Mouse (Mus musculus): ENCODE data around the gene Stx8. TPM values are rescaled to one million over a fixed set of nuclear protein-coding genes. Genes with fewer than 3 reads are reported as not detected.

Stx8 gene
- total and polyA plus RNA-seq, 2 experiments from 2014 or later = 10.8 to 65.8 TPM

DNA sequence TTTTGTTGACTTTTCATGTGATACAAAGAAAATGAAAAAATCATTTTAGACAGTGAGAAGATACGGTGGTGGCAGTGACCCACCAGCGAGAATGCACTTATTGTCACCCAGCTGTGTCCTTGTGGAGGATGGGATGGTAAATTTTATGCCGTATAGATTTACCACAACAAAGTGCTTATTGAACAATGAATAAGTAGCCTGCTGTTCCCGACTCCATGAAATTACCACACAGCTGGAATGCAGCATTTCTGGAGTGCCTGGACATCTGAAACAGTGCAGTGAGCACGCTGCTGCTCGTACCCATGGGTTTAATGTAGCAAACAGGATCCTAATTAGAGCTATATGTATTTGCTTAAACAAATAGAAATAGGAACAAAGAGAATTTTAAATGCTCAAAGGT is 155.7 kb downstream of the Stx8 start:
- H3K4me1 ChIP-seq (ENCODE audit: insufficient read depth, low read length) = peaks cover 3% of the 10 kb centered on the region; the same call in 1 of the 2 replicates
- no peak overlapping the region for H3K4me3 ChIP-seq (ENCODE audit: low read length)
- H3K9ac ChIP-seq (replicated peaks; ENCODE audit: low read length) = no peak overlapping the region
- no peak overlapping the region for H3K4me2 ChIP-seq (ENCODE audit: low read depth, low read length)
- H3K36me3 ChIP-seq (ENCODE audit: insufficient read depth, low read length) = no peaks in the 10 kb centered on the region
- ATAC-seq (no peak), DNase-seq (ENCODE audit: low spot score) (no peak)
- no peaks in the 10 kb centered on the region for H3K9me3 ChIP-seq (ENCODE audit: low read length)
- TF ChIP-seq CTCF (IDR thresholded peaks at IDR 0.05; ENCODE audit: low read depth) = no peak
- 28% methylated on average over 6 of the region's 6 CpGs for WGBS
- no peak overlapping the region for H3K27ac ChIP-seq
- no peaks in the 10 kb centered on the region for H3K27me3 ChIP-seq (ENCODE audit: insufficient read depth, low read length)

DNA sequence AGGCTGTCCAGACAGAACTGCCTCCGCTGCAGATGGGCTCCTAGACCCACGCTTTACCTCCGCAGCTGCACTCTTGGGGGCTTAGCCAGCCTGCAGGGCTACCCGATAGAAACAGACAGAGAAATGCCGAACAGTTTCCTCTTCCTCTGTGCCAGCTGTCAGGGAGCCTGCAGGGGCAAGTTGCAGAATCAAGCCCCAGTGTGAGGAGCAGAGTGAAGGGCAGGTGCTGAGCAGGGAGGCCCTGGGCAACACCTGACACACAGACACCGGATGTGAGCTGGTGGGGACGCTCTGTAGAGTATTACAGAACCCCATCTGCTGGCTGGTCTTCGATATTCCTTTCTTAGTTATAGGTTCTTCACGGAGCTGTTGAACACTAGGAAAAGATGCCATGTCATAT is 160.1 kb downstream of the Stx8 start:
- Histone ChIP-seq H3K27ac (no peak overlapping the region), H3K4me3 (ENCODE audit: low read length) (no peak overlapping the region), H3K27me3 (ENCODE audit: insufficient read depth, low read length) (no peaks in the 10 kb centered on the region), H3K9ac (replicated peaks; ENCODE audit: low read length) (no peak overlapping the region), H3K9me3 (ENCODE audit: low read length) (no peaks in the 10 kb centered on the region), H3K4me1 (ENCODE audit: insufficient read depth, low read length) (peaks cover 3% of the 10 kb centered on the region; the same call in 1 of the 2 replicates), H3K4me2 (ENCODE audit: low read depth, low read length) (no peak overlapping the region), H3K36me3 (ENCODE audit: insufficient read depth, low read length) (no peaks in the 10 kb centered on the region)
- DNase-seq (ENCODE audit: low spot score) (no peak), ATAC-seq (no peak)
- 59% methylated on average over 9 of the region's 9 CpGs for WGBS
- no peak for TF ChIP-seq CTCF (IDR thresholded peaks at IDR 0.05; ENCODE audit: low read depth)

DNA sequence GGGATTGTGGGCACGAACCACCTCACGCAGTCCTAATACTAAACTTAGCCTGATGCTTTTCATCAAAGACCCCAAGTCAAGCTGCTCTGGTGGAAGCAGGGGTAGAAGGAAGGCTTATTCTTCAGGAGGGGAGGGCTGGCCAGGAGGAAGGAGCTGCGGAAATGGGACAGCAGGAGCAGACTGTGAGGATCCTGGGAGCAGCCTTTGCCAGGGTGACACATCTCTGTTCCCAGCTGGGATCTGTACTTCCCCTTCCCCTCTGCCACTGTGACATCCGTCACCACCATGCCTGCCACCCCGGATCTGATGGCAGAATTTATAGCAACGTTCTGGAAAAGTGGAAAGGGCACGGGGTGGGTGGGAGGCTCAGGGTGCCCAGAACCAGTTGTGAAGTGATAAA is 168.5 kb downstream of the Stx8 start:
- no peak for TF ChIP-seq CTCF (IDR thresholded peaks at IDR 0.05; ENCODE audit: low read depth)
- Histone ChIP-seq H3K27ac (no peak overlapping the region), H3K9me3 (ENCODE audit: low read length) (no peaks in the 10 kb centered on the region), H3K27me3 (ENCODE audit: insufficient read depth, low read length) (no peaks in the 10 kb centered on the region), H3K9ac (replicated peaks; ENCODE audit: low read length) (no peak overlapping the region), H3K4me2 (ENCODE audit: low read depth, low read length) (no peak overlapping the region), H3K4me1 (ENCODE audit: insufficient read depth, low read length) (no peaks in the 10 kb centered on the region), H3K36me3 (ENCODE audit: insufficient read depth, low read length) (no peaks in the 10 kb centered on the region), H3K4me3 (ENCODE audit: low read length) (no peak overlapping the region)
- WGBS = 83% methylated on average over 7 of the region's 7 CpGs
- ATAC-seq = no peak
- no peak for DNase-seq (ENCODE audit: low spot score)

DNA sequence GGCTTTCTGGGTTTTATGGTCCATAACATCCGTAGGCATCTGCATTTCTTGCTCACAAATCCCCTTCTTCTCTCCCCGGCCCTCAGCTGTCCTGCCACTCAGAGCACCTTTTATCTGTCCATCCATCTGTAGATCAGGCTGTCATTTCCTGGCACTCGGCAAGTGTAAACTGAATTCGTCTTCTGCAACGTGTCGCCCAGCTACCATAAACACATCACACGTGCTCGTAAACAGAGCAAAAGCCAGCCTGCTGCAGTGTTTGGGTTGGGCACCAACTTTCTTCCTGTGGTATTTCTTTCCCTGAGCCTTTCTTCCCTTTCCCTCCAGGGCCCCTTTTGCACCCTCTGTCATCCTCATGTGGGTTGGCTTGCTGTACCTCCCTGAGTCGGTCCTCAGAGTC is 169.4 kb downstream of the Stx8 start:
- no peak overlapping the region for H3K4me2 ChIP-seq (ENCODE audit: low read depth, low read length)
- H3K27me3 ChIP-seq (ENCODE audit: insufficient read depth, low read length) = no peaks in the 10 kb centered on the region
- ATAC-seq (no peak), DNase-seq (ENCODE audit: low spot score) (no peak)
- no peak overlapping the region for H3K27ac ChIP-seq
- no peak overlapping the region for H3K4me3 ChIP-seq (ENCODE audit: low read length)
- no peaks in the 10 kb centered on the region for H3K36me3 ChIP-seq (ENCODE audit: insufficient read depth, low read length)
- 70% methylated on average over 9 of the region's 9 CpGs for WGBS
- no peaks in the 10 kb centered on the region for H3K9me3 ChIP-seq (ENCODE audit: low read length)
- H3K4me1 ChIP-seq (ENCODE audit: insufficient read depth, low read length) = no peaks in the 10 kb centered on the region
- TF ChIP-seq CTCF (IDR thresholded peaks at IDR 0.05; ENCODE audit: low read depth) = no peak
- H3K9ac ChIP-seq (replicated peaks; ENCODE audit: low read length) = no peak overlapping the region

DNA sequence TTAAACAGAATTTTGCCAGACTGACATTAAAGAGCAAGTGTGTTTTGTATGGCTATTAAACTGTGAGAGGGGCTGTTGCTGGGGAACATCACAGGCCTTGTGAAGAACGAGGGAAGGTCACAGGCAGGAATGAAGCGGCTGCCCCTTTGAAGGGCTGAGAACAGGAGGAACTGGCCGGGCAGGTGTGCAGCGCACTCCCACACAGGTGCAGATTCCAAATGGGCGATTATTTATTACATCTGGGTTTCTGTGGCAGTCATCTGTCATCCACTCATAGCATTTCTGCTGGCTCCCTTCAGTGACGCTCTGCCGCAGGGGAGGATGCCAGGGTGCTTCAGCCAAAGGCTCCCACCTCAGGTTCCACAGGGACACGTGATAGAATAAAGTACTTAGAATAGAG is 170.7 kb downstream of the Stx8 start:
- Histone ChIP-seq H3K4me2 (ENCODE audit: low read depth, low read length) (no peak overlapping the region), H3K4me3 (ENCODE audit: low read length) (no peak overlapping the region), H3K9me3 (ENCODE audit: low read length) (no peaks in the 10 kb centered on the region), H3K36me3 (ENCODE audit: insufficient read depth, low read length) (no peaks in the 10 kb centered on the region), H3K27ac (no peak overlapping the region), H3K27me3 (ENCODE audit: insufficient read depth, low read length) (no peaks in the 10 kb centered on the region), H3K4me1 (ENCODE audit: insufficient read depth, low read length) (no peaks in the 10 kb centered on the region), H3K9ac (replicated peaks; ENCODE audit: low read length) (no peak overlapping the region)
- no peak for ATAC-seq
- TF ChIP-seq CTCF (IDR thresholded peaks at IDR 0.05; ENCODE audit: low read depth) = no peak
- 79% methylated on average over 8 of the region's 8 CpGs for whole genome bisulfite sequencing
- no peak for DNase-seq (ENCODE audit: low spot score)

DNA sequence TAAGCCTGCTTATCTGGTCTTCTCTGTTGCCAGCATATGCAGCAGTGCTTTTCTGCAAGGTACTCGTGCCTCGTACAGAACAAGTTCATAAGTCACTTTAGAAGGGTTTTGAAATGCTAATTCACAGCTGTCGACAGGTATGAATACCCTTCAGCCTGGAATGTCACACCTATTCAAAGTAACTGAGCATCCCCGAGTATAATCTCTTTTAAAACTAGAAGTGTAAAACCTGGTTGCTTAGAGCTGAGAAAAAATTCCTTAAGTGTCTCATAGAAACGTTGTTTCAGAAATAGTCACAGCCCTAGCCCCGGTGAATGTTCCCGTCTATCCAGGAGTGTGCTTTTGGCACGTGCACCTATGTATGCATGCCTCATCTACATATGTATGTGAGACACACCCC is 176.3 kb downstream of the Stx8 start:
- Histone ChIP-seq H3K27ac (no peak overlapping the region), H3K27me3 (ENCODE audit: insufficient read depth, low read length) (no peaks in the 10 kb centered on the region), H3K9ac (replicated peaks; ENCODE audit: low read length) (no peak overlapping the region), H3K9me3 (ENCODE audit: low read length) (no peaks in the 10 kb centered on the region), H3K4me3 (ENCODE audit: low read length) (no peak overlapping the region), H3K36me3 (ENCODE audit: insufficient read depth, low read length) (no peaks in the 10 kb centered on the region), H3K4me2 (ENCODE audit: low read depth, low read length) (no peak overlapping the region), H3K4me1 (ENCODE audit: insufficient read depth, low read length) (peaks cover 12% of the 10 kb centered on the region)
- no peak for DNase-seq (ENCODE audit: low spot score)
- no peak for TF ChIP-seq CTCF (IDR thresholded peaks at IDR 0.05; ENCODE audit: low read depth)
- no peak for ATAC-seq
- WGBS = 47% methylated on average over 8 of the region's 8 CpGs

DNA sequence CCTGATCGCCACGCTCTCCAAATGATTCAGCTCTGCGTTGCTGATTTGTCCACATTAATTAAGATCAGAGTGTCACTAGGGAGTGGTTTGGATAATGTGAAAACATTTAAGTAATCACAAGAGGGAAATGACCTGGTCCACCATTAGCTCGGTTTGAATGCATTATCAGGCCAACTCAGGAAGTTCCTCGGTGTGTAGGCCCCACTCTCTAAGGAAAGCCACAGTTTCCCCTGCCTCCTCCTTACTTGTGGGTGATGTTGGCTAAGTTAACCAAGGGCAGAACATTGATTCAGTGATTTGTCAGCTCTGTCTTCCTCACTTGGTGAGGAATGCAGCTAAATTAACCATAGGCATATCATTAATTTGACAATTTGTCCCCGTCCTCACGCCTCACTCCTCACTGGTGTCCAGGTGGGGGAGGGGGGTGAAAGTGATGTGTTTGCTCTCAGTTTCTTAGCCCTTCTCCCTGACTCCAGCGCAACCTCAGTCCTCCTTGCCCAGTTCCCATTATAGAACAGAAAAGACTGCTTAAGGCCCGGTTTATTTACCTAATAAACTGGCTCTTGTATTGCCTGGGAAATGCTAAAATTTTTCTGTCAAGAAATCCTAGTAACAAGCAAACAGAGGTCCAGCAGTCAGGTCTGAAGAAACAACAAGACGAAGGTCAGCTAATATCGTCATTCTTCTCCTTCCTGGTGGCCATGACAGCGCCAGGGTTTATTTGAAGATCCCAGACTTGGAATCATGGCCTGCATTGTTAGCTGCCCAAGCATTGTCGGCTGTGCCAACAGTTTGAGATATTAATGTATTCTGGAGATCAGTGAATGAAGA is 178.5 kb downstream of the Stx8 start:
- H3K27me3 ChIP-seq (ENCODE audit: insufficient read depth, low read length) = no peaks in the 10 kb centered on the region
- DNase-seq (ENCODE audit: low spot score) (peak; percentile 46), ATAC-seq (0 out of 2 replicates have a peak, but pooled peaks have one; percentile 21)
- H3K9me3 ChIP-seq (ENCODE audit: low read length) = no peaks in the 10 kb centered on the region
- no peak for TF ChIP-seq CTCF (IDR thresholded peaks at IDR 0.05; ENCODE audit: low read depth)
- H3K4me2 ChIP-seq (ENCODE audit: low read depth, low read length) = 0 out of 2 replicates have a peak overlapping the region, but pooled peaks have one; percentile 7
- peak overlapping the region; percentile 79 for H3K27ac ChIP-seq
- H3K4me1 ChIP-seq (ENCODE audit: insufficient read depth, low read length) = peaks cover 12% of the 10 kb centered on the region
- H3K4me3 ChIP-seq (ENCODE audit: low read length) = no peak overlapping the region
- 35% methylated on average over 13 of the region's 13 CpGs for WGBS
- H3K9ac ChIP-seq (replicated peaks; ENCODE audit: low read length) = no peak overlapping the region
- H3K36me3 ChIP-seq (ENCODE audit: insufficient read depth, low read length) = no peaks in the 10 kb centered on the region

All from hindbrain, postnatal 0 days (tissue).